Mouse (Mus musculus) lung, embryonic 16.5 days (tissue): ENCODE measurements around the gene Sdad1. TPM values are rescaled to one million over a fixed set of nuclear protein-coding genes. Genes with fewer than 3 reads are reported as not detected.

Experiments used
- polyA plus RNA-seq: library from polyadenylated mRNA; unstranded; fragments of >200 nt; fragmentation: Nextera tagmentation; extraction: Ambion mirVana; gene quantifications from 2 replicates; pipeline ENCODE4 v1.2.1, GENCODE M21; 2015

The Sdad1 gene
- polyA plus RNA-seq, 1 experiment from 2014 or later: 30.8 TPM

Other genes starting within 250 kb of the Sdad1 start
- gene G3bp2, start 226.8 kb downstream of the Sdad1 start, polyA plus RNA-seq: 124 and 144 TPM in 2 replicates
- gene Uso1, start 172.5 kb downstream of the Sdad1 start, polyA plus RNA-seq: 37.7 and 38.3 TPM in 2 replicates
- not detected in 2 replicates for gene U90926, start 95.1 kb downstream of the Sdad1 start, polyA plus RNA-seq
- gene Ppef2, start 54.2 kb downstream of the Sdad1 start, polyA plus RNA-seq: 0.16 and 0.25 TPM in 2 replicates
- gene Naaa, start 32.3 kb downstream of the Sdad1 start, polyA plus RNA-seq: 12.9 and 15.6 TPM in 2 replicates
- not detected in 2 replicates for gene Cxcl9, start 17.6 kb upstream of the Sdad1 start, polyA plus RNA-seq
- 9.3 and 12.6 TPM in 2 replicates for gene Art3, start 21.3 kb upstream of the Sdad1 start, polyA plus RNA-seq
- 0.57 and 2.7 TPM in 2 replicates for gene Cxcl10, start 38.4 kb upstream of the Sdad1 start, polyA plus RNA-seq
- gene Nup54, start 124.7 kb upstream of the Sdad1 start, polyA plus RNA-seq: 52.5 and 57.3 TPM in 2 replicates
- gene Scarb2, start 196.4 kb upstream of the Sdad1 start, polyA plus RNA-seq: 18.6 and 20.1 TPM in 2 replicates
- 4.2 and 6.9 TPM in 2 replicates for gene Fam47e, start 244.6 kb upstream of the Sdad1 start, polyA plus RNA-seq